Mouse (Mus musculus) forebrain, embryonic 15.5 days (tissue): ENCODE measurements at regions not wholly inside any gene's neighbourhood (a gene's known extent, or its start where the extent isn't known, plus 50 kb on each side); places are given as distances from the start of the nearest gene placed in this dataset.

Experiments
- ATAC-seq: fragments of 200-750 bp; cut with Nextera tagmentation; replicated peaks from 2 replicates; pipeline ENCODE4 v1.8.0; 2017; ENCODE audit warnings: mild to moderate bottlenecking, moderate TSS enrichment, moderate library complexity
- H3K27ac ChIP-seq: fragments of 300-500 bp; sonication (generic); replicated peaks from 2 replicates; pipeline ENCODE4 v1.5.1; 2015; ENCODE audit warnings: mild to moderate bottlenecking, inconsistent platforms
- H3K27me3 ChIP-seq: fragments of 300-500 bp; sonication (generic); 2 replicates; pipeline ENCODE4 v1.6.1; 2015; ENCODE audit warnings: inconsistent platforms
- H3K36me3 ChIP-seq: fragments of 300-500 bp; sonication (generic); 2 replicates; pipeline ENCODE4 v1.6.1; 2015; ENCODE audit warnings: mild to moderate bottlenecking, inconsistent platforms
- H3K4me1 ChIP-seq: fragments of 300-500 bp; sonication (generic); 2 replicates; pipeline ENCODE4 v1.6.1; 2015; ENCODE audit warnings: inconsistent platforms
- H3K4me2 ChIP-seq: fragments of 300-500 bp; sonication (generic); replicated peaks from 2 replicates; pipeline ENCODE4 v1.6.1; 2015; ENCODE audit warnings: mild to moderate bottlenecking, inconsistent platforms
- H3K4me3 ChIP-seq: fragments of 300-500 bp; sonication (generic); 2 replicates; pipeline ENCODE4 v1.5.1; 2015; ENCODE audit warnings: mild to moderate bottlenecking, inconsistent platforms
- H3K9ac ChIP-seq: fragments of 300-500 bp; sonication (generic); replicated peaks from 2 replicates; pipeline ENCODE4 v1.6.1; 2015; ENCODE audit warnings: mild to moderate bottlenecking, inconsistent platforms
- H3K9me3 ChIP-seq: fragments of 300-500 bp; sonication (generic); 2 replicates; pipeline ENCODE4 v1.6.1; 2016; ENCODE audit warnings: inconsistent platforms
- WGBS: fragments of 180-500 bp; shearing (Covaris S2); methylation state at CpG from one replicate; pipeline ENCODE4 v1.1.7; 2015; ENCODE audit warnings: mixed read lengths; 5-methylcytosine and 5-hydroxymethylcytosine counted together

DNA sequence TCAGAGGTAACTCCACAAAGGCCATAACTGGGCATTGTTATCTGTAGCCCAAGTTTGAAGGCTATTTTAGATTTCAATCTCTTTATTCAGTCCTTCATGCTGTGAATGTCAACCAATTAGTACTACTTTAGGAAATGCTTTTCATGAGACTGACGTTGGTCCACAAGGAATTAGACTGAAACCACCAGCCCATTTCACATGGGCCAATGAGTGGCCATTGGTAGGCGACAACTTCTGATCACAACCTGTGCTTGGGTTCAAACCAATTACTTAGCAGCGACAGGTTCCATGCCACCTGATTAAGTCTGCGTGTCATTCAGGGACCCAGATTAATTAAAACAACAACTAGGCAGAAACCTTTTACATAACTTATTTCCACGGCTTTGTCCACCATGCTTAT lies 126.9 kb upstream of the Tenm3 start:
- Histone ChIP-seq H3K4me3 (no peak overlapping the region), H3K27me3 (peaks cover 8% of the 10 kb centered on the region; the same call in 1 of the 2 replicates), H3K4me1 (0 out of 2 replicates have a peak, but pooled peaks cover 4% of the 10 kb centered on the region), H3K9ac (no peak overlapping the region), H3K36me3 (no peaks in the 10 kb centered on the region), H3K9me3 (no peaks in the 10 kb centered on the region), H3K27ac (no peak overlapping the region), H3K4me2 (no peak overlapping the region)
- no peak for ATAC-seq
- 14% methylated on average over 5 of the region's 5 CpGs for WGBS

DNA sequence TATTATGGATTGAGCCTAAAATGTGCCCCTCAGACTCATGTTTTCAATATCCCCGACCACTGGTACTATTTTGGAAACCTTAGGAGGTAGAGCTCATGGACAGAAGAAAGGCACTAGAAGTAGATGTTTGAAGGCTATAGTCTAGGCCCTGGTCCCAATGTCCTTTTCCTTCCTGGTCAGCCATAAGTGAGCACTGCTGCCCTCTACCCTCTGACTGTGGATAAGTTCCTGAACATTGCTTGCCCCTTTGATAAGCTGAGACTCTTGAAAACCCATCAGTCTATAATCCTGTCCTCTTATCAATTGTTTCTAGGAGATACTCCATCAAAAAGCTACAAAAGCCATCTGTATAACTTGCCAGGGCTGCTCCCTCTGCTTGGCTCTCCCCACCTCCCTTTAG lies 121.2 kb upstream of the Tenm3 start:
- Histone ChIP-seq H3K27me3 (peaks cover 8% of the 10 kb centered on the region; the same call in 1 of the 2 replicates), H3K4me1 (0 out of 2 replicates have a peak, but pooled peaks cover 1% of the 10 kb centered on the region), H3K4me2 (no peak overlapping the region), H3K9ac (no peak overlapping the region), H3K27ac (no peak overlapping the region), H3K4me3 (no peak overlapping the region), H3K36me3 (no peaks in the 10 kb centered on the region), H3K9me3 (no peaks in the 10 kb centered on the region)
- WGBS, result 97% methylated on average over 1 of the region's 1 CpGs
- no peak for ATAC-seq

DNA sequence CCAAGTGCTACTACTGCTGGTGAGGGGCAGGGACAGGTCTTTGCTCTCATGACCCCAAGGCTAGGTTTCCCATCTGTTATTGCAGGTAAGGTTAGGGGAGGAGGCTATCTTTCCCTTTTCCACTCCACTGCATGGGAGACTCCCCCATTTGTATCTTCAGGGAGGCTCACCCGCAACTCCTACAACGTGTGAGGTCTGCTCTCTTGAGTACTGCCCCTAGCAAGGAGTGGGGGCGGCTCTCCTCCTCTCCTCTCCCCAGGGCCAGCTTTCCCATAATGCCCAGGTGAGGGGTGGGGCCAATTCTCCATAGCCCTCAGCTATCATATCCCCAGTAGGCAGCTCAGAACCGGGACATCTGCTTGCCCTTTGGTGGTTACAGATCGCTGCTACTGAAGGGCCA lies 113.9 kb upstream of the Tenm3 start:
- Histone ChIP-seq H3K27ac (no peak overlapping the region), H3K4me2 (no peak overlapping the region), H3K27me3 (no peaks in the 10 kb centered on the region), H3K9ac (no peak overlapping the region), H3K4me3 (no peak overlapping the region), H3K4me1 (no peaks in the 10 kb centered on the region), H3K36me3 (no peaks in the 10 kb centered on the region), H3K9me3 (no peaks in the 10 kb centered on the region)
- WGBS, result 87% methylated on average over 5 of the region's 5 CpGs
- 0 out of 2 replicates have a peak, but pooled peaks have one; percentile 29 for ATAC-seq

DNA sequence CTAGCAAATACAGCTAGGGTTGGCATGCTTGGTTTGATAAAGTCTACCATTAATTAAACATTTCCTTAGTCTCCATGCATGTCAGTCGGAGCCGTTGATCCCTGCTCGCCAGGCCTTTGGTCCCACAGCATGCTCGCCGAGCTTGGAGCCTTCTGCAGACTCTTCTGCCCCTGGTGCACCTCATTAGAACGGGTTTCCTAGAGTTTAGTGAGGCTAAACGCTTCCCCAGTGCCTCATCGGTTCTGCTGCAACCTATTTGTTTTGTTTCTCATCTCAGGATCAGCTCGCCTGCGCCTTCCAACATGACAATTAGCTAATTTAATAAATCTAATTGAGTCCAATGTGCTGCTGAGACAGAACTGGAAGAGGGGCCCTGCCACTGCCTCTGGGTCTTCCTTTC lies 107.7 kb upstream of the Tenm3 start:
- no peaks in the 10 kb centered on the region for H3K36me3 ChIP-seq
- H3K27ac ChIP-seq, result no peak overlapping the region
- no peaks in the 10 kb centered on the region for H3K27me3 ChIP-seq
- H3K9ac ChIP-seq, result no peak overlapping the region
- no peak overlapping the region for H3K4me3 ChIP-seq
- 78% methylated on average over 10 of the region's 10 CpGs for WGBS
- ATAC-seq, result no peak
- no peak overlapping the region for H3K4me2 ChIP-seq
- no peaks in the 10 kb centered on the region for H3K9me3 ChIP-seq
- no peaks in the 10 kb centered on the region for H3K4me1 ChIP-seq

DNA sequence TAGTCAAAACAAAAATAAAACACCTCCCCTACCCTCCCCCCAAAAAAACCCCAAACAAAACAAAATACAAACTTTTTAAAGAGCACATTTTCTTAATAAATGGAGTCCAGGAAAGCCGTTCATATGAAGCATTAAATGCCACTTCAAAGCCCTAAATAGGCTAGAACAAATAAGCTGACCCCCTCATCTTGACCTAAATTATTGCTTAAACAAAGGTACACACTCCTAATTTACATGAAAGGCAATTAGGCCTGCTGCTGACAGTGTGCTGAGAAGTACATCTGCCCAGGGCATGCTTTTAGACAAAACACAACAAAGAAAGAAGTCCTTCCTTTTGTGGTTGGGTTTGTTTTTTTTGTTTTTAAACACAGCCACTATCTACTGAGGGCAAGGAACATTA lies 100.4 kb upstream of the Tenm3 start:
- no peak overlapping the region for H3K4me2 ChIP-seq
- H3K4me3 ChIP-seq, result no peak overlapping the region
- H3K27ac ChIP-seq, result no peak overlapping the region
- no peak for ATAC-seq
- no peaks in the 10 kb centered on the region for H3K36me3 ChIP-seq
- H3K27me3 ChIP-seq, result no peaks in the 10 kb centered on the region
- H3K9me3 ChIP-seq, result no peaks in the 10 kb centered on the region
- 3% methylated on average over 1 of the region's 1 CpGs for WGBS
- no peaks in the 10 kb centered on the region for H3K4me1 ChIP-seq
- no peak overlapping the region for H3K9ac ChIP-seq

DNA sequence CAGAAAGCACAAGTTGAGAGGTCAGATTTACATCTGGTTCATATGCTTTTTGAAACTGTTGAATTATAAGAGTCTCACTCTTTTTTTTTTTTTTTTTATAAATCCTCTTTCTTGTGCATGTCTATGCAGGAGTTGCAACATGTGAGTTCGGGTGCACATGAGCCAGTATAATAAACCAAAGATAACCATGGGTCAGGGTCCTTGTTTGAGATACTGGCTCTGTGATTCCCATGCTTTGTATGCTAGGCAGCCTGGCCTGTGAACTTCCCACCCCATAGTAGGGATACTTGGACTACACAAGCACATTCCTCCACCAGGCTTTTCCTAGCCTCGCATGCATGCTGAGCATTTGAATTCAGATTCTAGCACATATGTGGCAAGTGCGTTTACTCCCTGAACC lies 93.4 kb upstream of the Tenm3 start:
- no peak overlapping the region for H3K9ac ChIP-seq
- ATAC-seq, result no peak
- H3K27me3 ChIP-seq, result no peaks in the 10 kb centered on the region
- no peaks in the 10 kb centered on the region for H3K4me1 ChIP-seq
- H3K4me3 ChIP-seq, result no peak overlapping the region
- H3K4me2 ChIP-seq, result no peak overlapping the region
- no peaks in the 10 kb centered on the region for H3K36me3 ChIP-seq
- H3K27ac ChIP-seq, result no peak overlapping the region
- 83% methylated on average over 3 of the region's 3 CpGs for whole genome bisulfite sequencing
- H3K9me3 ChIP-seq, result no peaks in the 10 kb centered on the region

DNA sequence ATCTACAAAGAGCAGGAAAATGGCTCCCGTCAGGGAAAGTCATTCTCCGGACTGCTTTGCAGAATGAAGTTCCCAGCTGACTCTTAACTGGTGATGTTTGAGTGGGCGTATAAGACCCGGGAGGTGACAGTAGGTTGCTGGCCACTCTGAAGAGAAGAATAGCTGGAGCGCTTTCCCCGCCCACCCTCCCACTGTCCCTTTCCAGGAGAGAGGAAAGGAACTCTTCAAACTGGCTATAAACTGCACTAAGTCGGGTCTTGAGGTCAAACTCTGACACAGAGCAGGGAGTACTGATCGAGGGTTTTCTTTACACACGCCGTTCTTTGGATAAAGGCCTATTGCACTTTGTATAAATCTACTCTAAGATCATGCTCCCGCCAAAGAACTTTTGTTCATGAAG lies 83.4 kb upstream of the Tenm3 start:
- no peak for ATAC-seq
- Histone ChIP-seq H3K27ac (no peak overlapping the region), H3K4me2 (no peak overlapping the region), H3K36me3 (no peaks in the 10 kb centered on the region), H3K9ac (no peak overlapping the region), H3K9me3 (no peaks in the 10 kb centered on the region), H3K27me3 (no peaks in the 10 kb centered on the region), H3K4me3 (no peak overlapping the region), H3K4me1 (no peaks in the 10 kb centered on the region)
- WGBS, result 87% methylated on average over 11 of the region's 11 CpGs

DNA sequence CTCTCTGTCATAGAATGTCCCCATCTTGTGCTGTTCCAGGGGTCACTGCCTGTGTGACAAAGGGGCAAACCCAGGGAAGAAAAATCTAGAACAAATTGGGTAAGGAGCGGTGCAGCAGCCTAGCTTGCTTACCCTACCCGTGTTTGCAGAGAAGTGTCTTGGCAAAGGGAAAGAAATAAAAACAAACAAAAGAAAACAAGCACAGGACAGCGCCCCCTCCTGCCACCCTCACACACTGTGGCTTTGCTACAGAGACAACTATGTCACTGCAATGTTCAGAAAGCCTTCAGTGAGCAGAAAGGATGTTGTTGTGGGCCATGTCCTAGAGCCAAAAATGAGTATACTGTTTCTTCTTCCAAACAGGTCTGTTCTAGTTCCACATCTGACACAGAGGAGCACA lies 71.5 kb upstream of the Tenm3 start:
- H3K27me3 ChIP-seq, result no peaks in the 10 kb centered on the region
- H3K4me3 ChIP-seq, result no peak overlapping the region
- no peak overlapping the region for H3K27ac ChIP-seq
- H3K4me1 ChIP-seq, result no peaks in the 10 kb centered on the region
- no peak overlapping the region for H3K9ac ChIP-seq
- no peaks in the 10 kb centered on the region for H3K9me3 ChIP-seq
- ATAC-seq, result no peak
- H3K36me3 ChIP-seq, result no peaks in the 10 kb centered on the region
- WGBS, result 62% methylated on average over 3 of the region's 3 CpGs
- no peak overlapping the region for H3K4me2 ChIP-seq

DNA sequence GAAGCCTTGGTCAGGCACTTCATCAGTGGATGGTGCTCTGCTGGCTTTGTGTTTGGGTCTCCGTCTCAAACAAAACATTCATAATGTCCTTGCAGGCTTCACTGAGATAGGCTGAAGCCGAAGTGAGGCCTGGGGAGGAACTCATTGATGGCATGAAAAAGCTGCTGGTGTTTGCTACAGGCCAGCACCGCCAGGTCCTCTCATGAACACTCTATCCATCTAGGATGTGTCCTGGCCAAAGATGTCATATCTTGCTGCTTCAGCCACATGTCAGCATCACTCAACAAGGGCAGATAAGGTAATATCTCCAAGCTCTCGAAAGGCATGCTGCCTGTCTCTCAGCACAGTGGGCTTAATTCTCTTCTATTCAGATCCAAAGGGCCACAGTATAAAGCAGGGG lies 69.1 kb upstream of the Tenm3 start:
- no peak overlapping the region for H3K4me3 ChIP-seq
- WGBS, result 81% methylated on average over 4 of the region's 4 CpGs
- no peak overlapping the region for H3K4me2 ChIP-seq
- no peak overlapping the region for H3K27ac ChIP-seq
- no peak overlapping the region for H3K9ac ChIP-seq
- no peaks in the 10 kb centered on the region for H3K36me3 ChIP-seq
- no peaks in the 10 kb centered on the region for H3K9me3 ChIP-seq
- no peak for ATAC-seq
- no peaks in the 10 kb centered on the region for H3K4me1 ChIP-seq
- H3K27me3 ChIP-seq, result no peaks in the 10 kb centered on the region

DNA sequence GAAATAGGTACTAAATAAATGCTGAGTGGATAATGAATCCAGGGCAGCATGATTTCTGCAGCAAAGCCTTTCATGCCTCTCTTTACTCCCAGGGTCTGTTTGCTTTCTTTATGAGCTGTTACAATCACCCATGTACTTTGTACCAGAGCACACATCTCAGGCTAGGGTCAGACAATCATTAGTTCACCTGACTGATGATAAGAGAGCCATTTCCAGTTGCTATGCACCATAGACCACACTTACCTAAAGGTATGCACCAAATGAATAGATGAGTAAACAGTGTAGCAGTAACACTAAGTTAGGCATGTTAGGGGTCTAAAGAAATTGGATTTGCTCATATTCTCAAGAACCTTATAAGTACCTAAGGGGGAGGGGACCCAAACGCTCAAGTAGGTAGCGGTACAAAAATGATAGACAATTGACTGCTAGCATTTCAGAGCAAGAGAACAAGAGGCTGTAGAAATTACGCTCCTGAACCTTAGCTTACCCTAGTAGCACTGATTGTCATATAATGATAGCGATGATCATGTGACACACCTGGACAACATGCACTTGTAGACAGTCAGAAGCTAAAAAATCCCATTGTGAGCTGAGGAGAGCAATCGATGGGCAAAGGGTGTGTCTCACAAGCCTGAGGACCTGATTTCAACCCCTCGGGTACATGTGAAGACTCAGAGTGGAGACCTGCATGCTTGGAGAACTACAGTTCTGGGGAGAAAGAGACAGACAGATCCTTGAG lies 58.1 kb upstream of the Tenm3 start:
- Histone ChIP-seq H3K9ac (no peak overlapping the region), H3K4me1 (no peaks in the 10 kb centered on the region), H3K4me2 (no peak overlapping the region), H3K9me3 (no peaks in the 10 kb centered on the region), H3K4me3 (no peak overlapping the region), H3K27me3 (no peaks in the 10 kb centered on the region), H3K27ac (no peak overlapping the region), H3K36me3 (no peaks in the 10 kb centered on the region)
- 95% methylated on average over 6 of the region's 6 CpGs for WGBS
- no peak for ATAC-seq

DNA sequence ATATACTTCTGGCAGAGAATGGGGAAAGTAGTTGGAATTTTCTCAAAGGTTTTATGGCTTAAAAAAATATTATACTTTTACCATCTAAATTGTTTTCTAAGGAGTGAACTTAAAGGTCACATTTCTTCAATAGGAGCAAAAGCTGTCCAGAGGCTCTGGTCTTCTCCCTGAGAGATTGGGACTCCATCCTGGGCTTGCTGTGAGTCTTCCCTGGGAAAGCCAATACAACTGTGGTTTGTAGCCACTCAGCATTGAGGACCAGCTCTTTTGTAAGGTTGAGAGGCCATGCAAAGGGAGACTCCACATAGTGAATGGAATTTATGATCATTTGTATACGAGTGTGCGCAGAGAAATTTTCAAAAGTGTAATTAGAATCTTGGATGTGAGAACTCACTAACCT lies 52.9 kb upstream of the Tenm3 start:
- H3K27me3 ChIP-seq, result no peaks in the 10 kb centered on the region

DNA sequence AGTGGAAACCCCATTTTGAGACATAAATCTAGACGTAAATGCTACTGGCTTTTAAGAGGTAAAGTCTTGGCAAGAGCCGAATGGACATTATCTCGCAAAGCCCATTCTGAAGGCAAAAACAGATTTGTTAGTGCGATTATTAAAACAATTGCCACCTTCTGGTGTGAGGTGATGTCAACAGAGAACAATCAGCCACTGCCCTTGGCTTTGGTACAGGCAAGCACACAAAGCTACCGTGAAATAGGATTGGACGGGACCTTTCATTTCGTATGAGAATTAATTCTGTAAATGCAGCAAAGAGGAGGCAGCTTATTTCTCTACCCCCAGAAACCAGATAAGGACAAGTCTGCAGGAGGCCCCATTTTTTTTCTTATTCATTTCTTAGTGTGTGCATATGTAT lies 52.5 kb upstream of the Tenm3 start:
- no peaks in the 10 kb centered on the region for H3K9me3 ChIP-seq
- H3K4me3 ChIP-seq, result no peak overlapping the region
- no peak for ATAC-seq
- no peaks in the 10 kb centered on the region for H3K27me3 ChIP-seq
- no peak overlapping the region for H3K4me2 ChIP-seq
- WGBS, result 28% methylated on average over 7 of the region's 7 CpGs
- H3K27ac ChIP-seq, result no peak overlapping the region
- H3K36me3 ChIP-seq, result no peaks in the 10 kb centered on the region
- H3K9ac ChIP-seq, result no peak overlapping the region
- H3K4me1 ChIP-seq, result no peaks in the 10 kb centered on the region

More for the DNA sequence above, 52.9 kb upstream of the Tenm3 start:
- WGBS, result 75% methylated on average over 2 of the region's 2 CpGs
- no peak overlapping the region for H3K27ac ChIP-seq
- H3K4me3 ChIP-seq, result no peak overlapping the region
- H3K4me1 ChIP-seq, result no peaks in the 10 kb centered on the region
- H3K4me2 ChIP-seq, result no peak overlapping the region
- no peaks in the 10 kb centered on the region for H3K36me3 ChIP-seq
- H3K9me3 ChIP-seq, result no peaks in the 10 kb centered on the region
- no peak for ATAC-seq
- H3K9ac ChIP-seq, result no peak overlapping the region

DNA sequence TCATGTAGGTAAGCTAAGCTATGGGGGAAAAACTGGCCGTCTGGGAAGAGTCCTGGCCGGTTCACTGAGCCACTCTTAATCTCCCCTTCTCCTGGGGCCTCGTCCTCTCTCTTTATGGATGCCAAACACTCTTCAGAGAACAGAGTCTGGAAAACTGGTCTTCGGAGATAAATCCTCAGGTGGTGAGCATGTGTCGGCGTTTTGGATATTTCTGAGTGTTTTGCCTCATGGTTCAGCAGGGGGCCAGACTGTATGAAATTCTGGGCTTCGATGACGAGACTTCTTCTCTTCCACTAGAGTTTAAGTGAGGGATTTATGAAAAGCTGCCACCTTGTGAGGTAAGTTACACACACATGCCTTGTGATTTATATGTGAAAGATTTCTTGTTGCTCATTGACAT lies 51.8 kb upstream of the Tenm3 start:
- H3K27me3 ChIP-seq, result no peaks in the 10 kb centered on the region
- ATAC-seq, result no peak
- 55% methylated on average over 8 of the region's 8 CpGs for WGBS

More for the DNA sequence above, 51.8 kb upstream of the Tenm3 start:
- H3K36me3 ChIP-seq, result no peaks in the 10 kb centered on the region
- no peaks in the 10 kb centered on the region for H3K4me1 ChIP-seq
- no peaks in the 10 kb centered on the region for H3K9me3 ChIP-seq
- no peak overlapping the region for H3K9ac ChIP-seq
- no peak overlapping the region for H3K4me2 ChIP-seq
- no peak overlapping the region for H3K4me3 ChIP-seq
- H3K27ac ChIP-seq, result no peak overlapping the region
